Comparison of ENCODE assay signal across 8 mouse cellular contexts in the genomic region with DNA sequence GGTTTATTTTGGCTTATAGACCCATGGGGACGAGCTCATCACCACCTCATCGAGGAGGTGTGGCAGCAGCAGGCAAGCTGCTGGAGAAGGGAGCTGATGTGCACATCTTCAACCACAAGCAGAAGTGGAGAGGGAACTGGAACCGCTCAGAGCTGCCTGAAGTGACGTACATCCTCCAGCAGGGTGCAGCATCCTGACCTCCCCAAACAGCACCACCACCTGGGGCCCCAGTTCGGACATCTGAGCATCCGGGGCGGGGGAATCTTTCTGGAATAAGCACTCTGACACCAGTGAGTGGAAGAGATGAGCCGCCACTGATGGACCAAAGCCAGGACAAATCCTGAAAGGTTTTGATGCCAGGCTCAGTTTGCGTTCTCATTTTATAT. TPM values are rescaled to one million over a fixed set of nuclear protein-coding genes. Genes with fewer than 3 reads are reported as not detected.
DNase-seq lines count a peak whose midpoint lies in the region; ATAC-seq and TF ChIP-seq lines count a peak whose summit lies in the region.

No protein-coding gene starts in this region.

- peak; percentile 57 to 85 for DNase-seq in adrenal gland, adult (ENCODE audit: inconsistent age in 2 of 2, low spot score in 1 of 2)
- no peak for DNase-seq in adrenal gland, adult 18-20 months (ENCODE audit: low spot score in 2 of 2)
- DNase-seq in right cerebral cortex, postnatal 14 days, result peak; percentile 40
- DNase-seq in right cerebral cortex, postnatal 36 days (ENCODE audit: low spot score in 2 of 2), result no peak
- DNase-seq in induced T-regulatory cell, adult 2 months (ENCODE audit: low read depth), result peak; percentile 71
- peak; percentile 39 to 49 for DNase-seq in lung, adult 18-20 months

- TF ChIP-seq CTCF in cortical plate, adult 2 months (IDR thresholded peaks at IDR 0.05; ENCODE audit: extremely low read depth, insufficient read depth, low read length), result peak; percentile 68

- 0 out of 2 replicates have a peak, but pooled peaks have one; percentile 42 for ATAC-seq in neural tube, embryonic 13.5 days (ENCODE audit: low read depth)

- no peaks in the 10 kb centered on the region for H3K9me3 ChIP-seq in neural tube, embryonic 13.5 days

- no peaks in the 10 kb centered on the region for H3K27me3 ChIP-seq in neural tube, embryonic 13.5 days

- no peak overlapping the region for H3K4me2 ChIP-seq in neural tube, embryonic 13.5 days

- no peak overlapping the region for H3K9ac ChIP-seq in neural tube, embryonic 13.5 days

- no peak overlapping the region for H3K4me3 ChIP-seq in cortical plate, adult 2 months (ENCODE audit: insufficient read depth, low read length)
- H3K4me3 ChIP-seq in neural tube, embryonic 13.5 days, result no peak overlapping the region

- WGBS in neural tube, embryonic 13.5 days, result 21% methylated on average over 9 of the region's 9 CpGs

- H3K4me1 ChIP-seq in cortical plate, adult 2 months (ENCODE audit: control insufficient read depth, insufficient read depth, low read length), result no peaks in the 10 kb centered on the region
- H3K4me1 ChIP-seq in neural tube, embryonic 13.5 days (replicated peaks), result no peaks in the 10 kb centered on the region

- TF ChIP-seq POLR2A in cortical plate, adult 2 months (IDR thresholded peaks at IDR 0.05; ENCODE audit: extremely low read depth, insufficient read depth, low read length), result no peak

- H3K36me3 ChIP-seq in neural tube, embryonic 13.5 days, result peaks cover 11% of the 10 kb centered on the region; the same call in 1 of the 2 replicates

- H3K27ac ChIP-seq in cortical plate, adult 2 months (ENCODE audit: insufficient read depth, low read length), result no peak overlapping the region
- H3K27ac ChIP-seq in neural tube, embryonic 13.5 days (replicated peaks), result no peak overlapping the region

RNA-seq across cellular contexts. Expression of gene Adra1d, which starts 31.5 kb away (rescaled TPM):
- 10 to 100 TPM; 37.0 to 44.1 TPM for total RNA-seq in adrenal gland, adult 18-20 months (2021)
- polyA plus RNA-seq in cortical plate, adult 2 months (2012; rRNA removed), result 32.0 and 38.9 TPM in 2 replicates
- 0.21 and 0.27 TPM in 2 replicates for polyA plus RNA-seq in neural tube, embryonic 13.5 days (2015; fragmentation: Nextera tagmentation; extraction: Ambion mirVana)

RNA-seq across cellular contexts. Expression of gene Smox, which starts 39.3 kb away (rescaled TPM):
- 10 to 100 TPM; 24.7 to 28.3 TPM for total RNA-seq in adrenal gland, adult 18-20 months (2021)
- polyA plus RNA-seq in cortical plate, adult 2 months (2012; rRNA removed), result 61.1 and 63.4 TPM in 2 replicates
- 46.9 and 50.4 TPM in 2 replicates for polyA plus RNA-seq in neural tube, embryonic 13.5 days (2015; fragmentation: Nextera tagmentation; extraction: Ambion mirVana)

Comparison
In these comparisons a context has a peak if more than half of its experiments do, and no peak if none do; other contexts are left out.
1. DNase-seq: peak in adrenal gland, adult (2 of 2), right cerebral cortex, postnatal 14 days (single experiment), induced T-regulatory cell, adult 2 months (single experiment) and lung, adult 18-20 months (2 of 2); none in adrenal gland, adult 18-20 months (0 of 2) and right cerebral cortex, postnatal 36 days (0 of 2).
2. RNA of gene Adra1d, which starts 31.5 kb away (polyA plus RNA-seq): 32.0 to 38.9 TPM in cortical plate, adult 2 months; 0.21 to 0.27 TPM in neural tube, embryonic 13.5 days; every median in the first group is over 10 times any median in the second.